Mouse (Mus musculus): Measurements from ENCODE around the gene Acsm3.

Acsm3 gene

GRCm38 (mm10) chr7:119795311-119795710, 34.6 kb downstream of the Acsm3 start:
- DNase-seq (ENCODE audit: low spot score in 2 of 2): no peak

- peak in 1 of 2 experiments; percentile 17 for DNase-seq (ENCODE audit: low spot score in 2 of 2)
Observed at GRCm38 (mm10) chr7:119800488-119800887, 39.8 kb downstream of the Acsm3 start.

- no peak for DNase-seq (ENCODE audit: low spot score in 2 of 2)
Observed at GRCm38 (mm10) chr7:119800991-119801390, 40.3 kb downstream of the Acsm3 start.

- no peak for DNase-seq (ENCODE audit: low spot score in 2 of 2)
Observed at GRCm38 (mm10) chr7:119807396-119807795, 46.7 kb downstream of the Acsm3 start.

GRCm38 (mm10) chr7:119808723-119809122, 48.0 kb downstream of the Acsm3 start:
- DNase-seq (ENCODE audit: low spot score in 2 of 2): no peak

- DNase-seq (ENCODE audit: low spot score in 2 of 2): no peak
Observed at GRCm38 (mm10) chr7:119835371-119835770, 74.6 kb downstream of the Acsm3 start.

- DNase-seq (ENCODE audit: low spot score in 2 of 2): no peak
Observed at GRCm38 (mm10) chr7:119835996-119836777, 75.5 kb downstream of the Acsm3 start.
